Mouse (Mus musculus): Measurements from ENCODE around the gene Zfp277.

GRCm38 (mm10) chr12:40335303-40335702 is 110.4 kb downstream of the Zfp277 start:
- TF ChIP-seq POLR2A (IDR thresholded peaks at IDR 0.05; ENCODE audit: insufficient read depth, low read length) (no peak), CTCF (IDR thresholded peaks at IDR 0.05; ENCODE audit: low read depth, low read length) (no peak), EP300 (IDR thresholded peaks at IDR 0.05; ENCODE audit: insufficient read depth, low read depth, low read length) (no peak)
